Mouse (Mus musculus) left cerebral cortex, postnatal 14 days (tissue): Measurements from ENCODE around the gene Cp. TPM values are rescaled to one million over a fixed set of nuclear protein-coding genes. Genes with fewer than 3 reads are reported as not detected.
"Not testable (repeated sequence)": the region's sequence is repeated elsewhere in the genome, so short reads cannot be mapped to it uniquely, and the experiment has no call there.

Experiments
- DNase-seq, 2 experiments: peaks; one replicate each; pipeline ENCODE4 v3.0.0; 2021 to 2022; ENCODE audit warnings: low spot score in 2 of 2, mixed read lengths in 1 of 2
- intact Hi-C: fragments of 180-260 bp; cut with DNase I; formaldehyde crosslinking; loops from one replicate; pipeline ENCODE4 v1.15.1; 2025
- long read RNA-seq, 2 experiments: library from polyadenylated mRNA; stranded (forward); transcript quantifications; one replicate each; pipeline ENCODE4 v2.0.0; 2021
- total RNA-seq, 2 experiments: library from RNA; stranded (reverse); gene quantifications; 2 replicates each; pipeline ENCODE4 v1.2.3; 2021

Cp gene
- total RNA-seq: 10 to 100 TPM in 1 of 2 experiments, 1 to 10 TPM in 1; 8.2 to 10.1 TPM
- long read RNA-seq, experiment 1, partial matches to known transcripts: 1 of 2 reads
- long read RNA-seq, experiment 1, other reads (novel, unspliced or antisense): 0 of 2 reads
- long read RNA-seq, experiment 2, full-length matches to known transcripts: 4 of 5 reads
- long read RNA-seq, experiment 2, partial matches to known transcripts: 1 of 5 reads
- long read RNA-seq, experiment 2, other reads (novel, unspliced or antisense): 0 of 5 reads

DNA sequence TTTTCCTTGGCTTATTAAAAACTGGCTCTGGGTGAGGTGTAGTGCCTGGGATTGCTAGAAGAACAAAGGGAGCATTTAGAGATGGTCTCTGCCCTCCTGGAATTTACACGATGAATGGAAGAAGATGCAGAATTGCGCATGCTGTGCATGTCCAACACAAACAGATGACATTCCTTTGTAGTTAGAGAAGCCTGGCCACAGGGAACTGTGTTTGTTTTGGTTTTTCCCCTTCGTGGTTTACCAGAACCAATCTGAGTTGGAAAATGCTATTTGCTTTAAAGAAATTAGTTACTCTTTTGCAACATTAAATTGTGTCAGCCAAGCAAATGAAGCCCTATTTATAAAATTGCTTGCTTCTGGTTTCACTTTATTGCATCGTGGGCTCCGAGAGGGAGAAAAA, at the start of gene Cp:
Gene Cp, plus strand, starts transcription at position 170 of the 400 bp plus-strand sequence.
- intact Hi-C loops: no loop called here
- no peak for DNase-seq

DNA sequence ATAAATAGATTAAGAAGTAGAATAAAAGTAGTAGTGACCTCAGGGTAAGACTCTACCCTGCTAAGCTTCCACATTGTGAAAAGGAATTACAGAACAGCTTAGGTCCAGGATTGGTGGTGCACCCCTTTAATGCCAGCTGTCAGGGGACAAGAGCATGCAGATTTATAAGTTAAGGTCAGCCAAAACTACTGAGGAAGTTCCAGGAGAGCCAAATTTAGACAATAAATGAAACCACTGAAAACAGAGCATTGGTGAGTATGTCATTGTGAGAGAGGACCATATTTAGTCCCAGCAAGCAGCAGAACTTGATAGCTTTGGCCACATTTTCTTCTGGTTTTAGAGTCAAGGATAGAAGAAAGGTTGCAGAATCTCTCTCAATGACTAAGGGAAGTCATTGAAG, 8.3 kb upstream of the Cp start:
- no peak for DNase-seq
- intact Hi-C loops: no loop called here

GRCm38 (mm10) chr3:19949401-19949800, 7.5 kb upstream of the Cp start:
- intact Hi-C loops, DNase-seq: not testable (repeated sequence)

- intact Hi-C loops: no loop called here
- no peak for DNase-seq
Measured at GRCm38 (mm10) chr3:19953425-19953824, 3.4 kb upstream of the Cp start.

DNA sequence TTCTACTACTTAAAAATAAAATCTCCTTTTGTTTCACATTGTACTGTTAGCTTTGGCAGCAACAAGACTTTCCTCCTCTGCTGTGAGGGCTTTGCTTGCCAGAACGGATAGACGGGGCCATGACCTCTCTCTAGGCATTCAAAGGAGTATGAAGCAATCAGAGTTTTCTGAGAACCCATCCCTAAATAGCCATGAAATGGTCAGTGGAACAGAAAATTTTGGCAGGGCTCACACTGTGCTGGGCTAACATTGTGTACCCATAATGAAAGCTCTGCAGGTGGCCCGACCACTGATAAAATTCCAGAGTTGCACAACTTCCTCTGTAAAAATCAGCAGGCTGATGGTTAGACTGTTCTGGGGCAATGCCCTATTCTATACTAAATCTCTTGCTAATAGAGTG, 3.0 kb upstream of the Cp start:
- peak; percentile 6 to 18 for DNase-seq
- intact Hi-C loops: no loop called here

DNA sequence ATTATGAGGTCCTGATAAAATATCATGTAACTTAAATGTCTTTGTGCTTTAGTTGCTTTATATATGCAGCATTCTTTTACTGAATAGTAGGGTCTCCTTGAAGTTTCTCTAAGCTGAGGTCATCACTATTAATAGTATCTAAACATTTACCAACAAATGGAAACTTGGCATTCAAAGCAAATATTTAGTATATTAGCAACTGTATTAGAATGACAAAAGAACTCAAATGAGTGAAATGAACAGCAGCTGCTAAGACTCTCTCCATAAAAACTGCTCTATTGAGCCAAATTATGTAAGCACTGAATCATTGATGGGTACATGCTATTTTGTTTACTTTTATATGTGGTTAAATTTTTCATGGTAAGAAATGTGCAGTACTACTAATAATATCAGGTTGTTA, 1.2 kb downstream of the Cp start:
- intact Hi-C loops: no loop called here
- DNase-seq: no peak

- no peak for DNase-seq
- intact Hi-C loops: no loop called here
Measured at GRCm38 (mm10) chr3:19958983-19959382, 2.1 kb downstream of the Cp start.

- intact Hi-C loops: no loop called here
- DNase-seq: no peak
Measured at GRCm38 (mm10) chr3:19960570-19961114, 3.8 kb downstream of the Cp start.

GRCm38 (mm10) chr3:19961341-19961740, 4.5 kb downstream of the Cp start:
- no peak for DNase-seq
- intact Hi-C loops: no loop called here

DNA sequence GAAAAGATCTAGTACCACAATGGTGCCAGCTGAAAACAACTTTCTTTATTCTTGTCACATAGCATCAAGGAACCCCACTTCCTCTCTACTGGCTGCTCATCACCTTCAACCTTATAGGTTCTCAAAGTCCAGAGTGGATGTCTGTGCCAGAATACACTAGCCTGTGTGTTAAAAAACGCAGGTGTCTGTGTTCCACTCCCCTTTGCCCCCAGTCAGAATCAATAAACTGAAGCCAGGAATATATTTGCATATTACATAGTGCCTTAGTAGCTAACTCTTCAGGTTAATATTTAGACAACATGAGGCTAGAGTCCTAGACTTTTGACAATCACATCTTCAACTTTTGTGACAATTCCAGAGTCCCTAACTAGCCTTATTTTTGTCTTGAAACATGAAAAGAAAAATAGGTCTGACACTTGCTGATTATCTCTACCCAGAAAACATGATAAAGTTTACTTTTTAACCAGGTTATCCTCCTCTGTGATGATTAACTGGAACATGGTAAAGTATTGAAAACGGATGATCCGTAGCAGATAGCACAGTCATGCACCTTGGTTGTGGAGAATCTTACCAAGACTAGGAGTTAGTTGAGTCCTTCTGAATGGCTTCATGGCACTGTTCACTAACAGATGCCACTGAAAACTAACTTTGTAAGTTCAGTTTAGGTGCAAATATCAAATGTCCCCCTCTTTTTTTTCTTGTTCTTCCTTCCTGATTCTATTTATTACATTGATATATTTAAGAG, 6.1 kb downstream of the Cp start:
- DNase-seq: no peak
- intact Hi-C loops: no loop called here

GRCm38 (mm10) chr3:19964625-19965188, 7.9 kb downstream of the Cp start:
- intact Hi-C loops: no loop called here
- no peak for DNase-seq

DNA sequence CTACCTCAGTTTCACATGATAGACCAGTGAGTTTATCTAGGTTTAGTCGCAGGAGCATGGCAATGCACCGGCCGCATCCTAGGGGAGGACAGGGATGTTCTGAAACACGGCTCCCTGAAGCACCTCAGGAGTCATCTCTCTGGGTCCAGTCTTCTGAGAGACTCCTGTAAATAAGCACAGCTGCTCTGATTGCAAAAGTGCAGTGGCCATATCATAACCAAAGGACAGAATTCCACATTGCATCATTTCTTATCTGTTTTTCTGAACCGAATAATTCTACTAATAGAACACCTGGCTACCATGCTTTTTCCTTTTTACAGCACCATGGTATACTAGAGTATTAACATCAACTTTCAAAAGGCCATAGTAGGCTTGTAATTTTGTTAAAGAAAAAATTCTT, 8.4 kb downstream of the Cp start:
- intact Hi-C loops: no loop called here
- DNase-seq: no peak

GRCm38 (mm10) chr3:19966072-19966471, 9.2 kb downstream of the Cp start:
- intact Hi-C loops: no loop called here

GRCm38 (mm10) chr3:19978474-19978873, 21.6 kb downstream of the Cp start:
- intact Hi-C loops: no loop called here
- DNase-seq: no peak

More at GRCm38 (mm10) chr3:19966072-19966471, 9.2 kb downstream of the Cp start:
- DNase-seq: no peak

DNA sequence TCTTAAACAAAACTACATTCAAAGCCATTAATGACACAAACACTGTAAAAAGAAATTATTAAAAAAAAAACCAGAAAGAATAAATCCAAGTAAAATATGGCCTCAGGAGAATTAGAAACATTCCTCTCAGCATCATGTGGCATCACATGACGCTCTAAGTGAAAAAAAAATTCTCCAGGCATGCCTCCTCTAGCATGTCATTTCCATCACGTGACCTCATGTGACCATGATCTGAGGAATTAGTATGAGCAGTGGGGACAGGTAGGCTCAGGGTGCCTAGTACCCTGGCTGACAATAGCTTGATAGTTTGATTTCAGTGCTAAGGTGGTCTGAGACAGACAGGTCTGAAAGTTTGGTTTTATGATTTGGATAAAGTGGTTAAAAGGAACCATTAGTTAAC, 24.3 kb downstream of the Cp start:
- intact Hi-C loops: no loop called here
- no peak for DNase-seq

DNA sequence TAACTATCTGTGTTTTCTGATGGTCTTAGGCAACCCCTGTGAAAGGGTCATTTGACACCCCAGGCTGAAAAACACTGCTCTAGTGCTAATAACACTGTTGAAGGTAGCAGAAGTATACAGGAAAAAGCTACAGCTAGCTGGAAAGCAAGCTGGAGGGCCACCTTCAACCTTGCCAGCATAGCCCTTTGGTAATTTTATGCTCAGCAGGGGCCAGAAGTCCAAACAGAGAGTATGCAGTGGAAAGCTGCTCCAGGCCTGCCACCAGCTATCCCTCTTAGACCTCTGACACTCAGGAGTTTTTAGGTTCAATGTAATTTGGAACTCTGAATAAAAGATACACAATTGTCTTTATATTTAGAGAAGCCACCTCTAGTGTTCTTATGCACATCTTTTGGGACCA, 26.0 kb downstream of the Cp start:
- intact Hi-C loops: no loop called here
- no peak for DNase-seq

DNA sequence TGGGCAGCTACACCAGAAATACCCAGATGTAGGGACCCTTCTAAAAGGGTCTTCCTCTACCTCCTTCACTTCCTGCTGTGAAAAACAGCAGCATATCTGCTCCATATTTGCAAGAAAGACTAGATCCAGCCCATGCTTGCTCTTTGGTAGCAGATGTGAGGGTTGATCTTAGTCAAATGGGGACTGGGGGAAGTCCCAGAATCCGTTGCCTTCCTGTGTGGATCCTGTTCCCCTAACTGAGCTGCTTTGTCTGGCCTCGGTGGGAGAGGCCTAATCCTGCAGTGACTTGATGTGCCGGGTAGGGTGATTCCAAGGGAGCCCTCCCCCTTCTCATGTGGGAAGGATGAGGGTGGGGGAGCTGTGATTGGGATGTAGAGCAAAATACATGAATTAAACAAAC, 29.3 kb downstream of the Cp start:
- no peak for DNase-seq
- intact Hi-C loops: no loop called here

DNA sequence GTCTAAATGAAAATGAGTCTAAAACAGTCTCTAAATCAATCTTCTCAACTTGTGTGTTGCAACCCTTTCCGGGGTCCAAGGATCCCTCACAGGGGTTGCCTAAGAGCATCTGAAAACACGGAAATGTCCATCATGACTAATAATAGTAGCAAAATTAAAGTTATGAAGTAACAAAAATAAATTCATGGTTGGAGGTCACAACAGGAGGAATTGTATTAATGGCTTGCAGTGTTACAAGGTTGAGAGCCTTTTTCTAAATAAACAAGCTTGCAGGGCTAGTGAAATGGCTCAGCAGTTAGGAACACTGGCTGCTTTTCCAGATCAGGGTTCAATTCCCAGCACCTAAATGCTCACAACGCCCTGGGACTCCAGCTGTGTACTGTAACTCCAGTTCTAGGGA, 33.2 kb downstream of the Cp start:
- intact Hi-C loops: no loop called here
- no peak for DNase-seq

GRCm38 (mm10) chr3:19992388-19992787, 35.5 kb downstream of the Cp start:
- DNase-seq: no peak
- intact Hi-C loops: no loop called here

- intact Hi-C loops: no loop called here
- peak; percentile 39 to 53 for DNase-seq
Measured at GRCm38 (mm10) chr3:19999551-19999950, 42.7 kb downstream of the Cp start.

GRCm38 (mm10) chr3:20000806-20001205, 44.0 kb downstream of the Cp start:
- DNase-seq: no peak
- intact Hi-C loops: loop anchor here (10.0 kb wide), 1 partner anchor 96 kb away; no protein-coding TSS in a partner anchor
